Mouse (Mus musculus): ENCODE measurements around the gene D17H6S53E. TPM values are rescaled to one million over a fixed set of nuclear protein-coding genes. Genes with fewer than 3 reads are reported as not detected.
A peak's percentile ranks its signal among the peaks of the same experiment; 100 is the strongest.

D17H6S53E gene
- polyA plus RNA-seq, 1 experiment from 2014 or later, result 9.6 TPM

DNA sequence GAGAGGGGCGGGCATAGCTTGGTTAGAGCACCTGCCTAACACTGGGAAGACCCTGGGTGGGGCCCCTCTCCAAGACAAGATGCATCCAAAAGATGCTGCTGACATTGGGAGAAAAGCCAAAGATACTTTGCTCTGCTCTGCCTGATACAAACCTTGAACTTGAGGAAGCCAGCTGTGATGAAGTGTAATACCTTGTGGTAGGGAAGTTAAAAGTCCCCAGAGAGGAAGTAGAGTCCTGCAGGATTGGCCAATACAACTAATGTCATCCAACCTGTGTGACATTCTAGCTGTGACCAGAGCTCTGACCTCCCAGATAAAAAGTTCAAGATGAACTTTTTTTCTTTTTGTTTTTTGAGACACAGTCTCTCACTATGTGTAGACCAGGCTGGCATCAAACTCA is 1.1 kb upstream of the D17H6S53E start:
- 98% methylated on average over 1 of the region's 1 CpGs for WGBS
- H3K27me3 ChIP-seq (replicated peaks; ENCODE audit: low read depth, poor library complexity, severe bottlenecking), result no peaks in the 10 kb centered on the region

DNA sequence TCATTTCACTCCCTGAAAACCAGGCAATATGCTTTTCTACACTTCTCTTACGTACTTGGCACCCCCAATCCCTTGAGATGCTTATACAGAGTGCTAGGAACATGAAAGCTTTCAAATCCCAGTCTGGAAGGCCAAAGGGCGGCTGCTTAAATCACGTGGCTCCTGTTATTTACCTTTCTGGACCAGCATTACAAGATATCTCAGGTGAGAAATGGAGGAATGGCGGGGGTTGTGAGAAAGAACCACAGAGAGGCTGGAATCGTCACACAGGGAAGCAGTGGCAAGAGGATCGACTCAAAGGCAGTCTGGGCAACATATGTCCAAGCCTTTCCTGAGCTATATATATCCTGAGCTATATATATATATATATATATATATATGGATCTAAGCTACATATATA is 595 bp upstream of the D17H6S53E start:
- peak overlapping the region; percentile 74 for H3K4me3 ChIP-seq
- peaks cover 49% of the 10 kb centered on the region for H3K36me3 ChIP-seq (replicated peaks)
- no peak overlapping the region for H3K27ac ChIP-seq (replicated peaks)
- no peaks in the 10 kb centered on the region for H3K27me3 ChIP-seq (replicated peaks; ENCODE audit: low read depth, poor library complexity, severe bottlenecking)
- no peaks in the 10 kb centered on the region for H3K9me3 ChIP-seq
- peaks cover 44% of the 10 kb centered on the region for H3K4me1 ChIP-seq
- DNase-seq (ENCODE audit: low spot score), result no peak
- WGBS, result 33% methylated on average over 6 of the region's 6 CpGs

More for the DNA sequence above, 1.1 kb upstream of the D17H6S53E start:
- Histone ChIP-seq H3K27ac (replicated peaks) (no peak overlapping the region), H3K9me3 (no peaks in the 10 kb centered on the region), H3K4me1 (peaks cover 49% of the 10 kb centered on the region), H3K36me3 (replicated peaks) (peaks cover 44% of the 10 kb centered on the region), H3K4me3 (peak overlapping the region; percentile 74; the same call in 1 of the 2 replicates)
- no peak for DNase-seq (ENCODE audit: low spot score)

GRCm38 (mm10) chr17:35127017-35127416 is 844 bp downstream of the D17H6S53E start:
- WGBS, result 71% methylated on average over 13 of the region's 13 CpGs
- Histone ChIP-seq H3K9me3 (no peaks in the 10 kb centered on the region), H3K4me3 (peak overlapping the region; percentile 74), H3K36me3 (replicated peaks) (peaks cover 55% of the 10 kb centered on the region), H3K27ac (replicated peaks) (peak overlapping the region; percentile 90; the same call in 1 of the 2 replicates), H3K4me1 (peaks cover 43% of the 10 kb centered on the region), H3K27me3 (replicated peaks; ENCODE audit: low read depth, poor library complexity, severe bottlenecking) (no peaks in the 10 kb centered on the region)
- DNase-seq (ENCODE audit: low spot score), result no peak

GRCm38 (mm10) chr17:35128996-35129395 is 2.8 kb downstream of the D17H6S53E start:
- DNase-seq (ENCODE audit: low spot score), result no peak
- no peaks in the 10 kb centered on the region for H3K27me3 ChIP-seq (replicated peaks; ENCODE audit: low read depth, poor library complexity, severe bottlenecking)
- H3K36me3 ChIP-seq (replicated peaks), result peaks cover 45% of the 10 kb centered on the region
- 70% methylated on average over 11 of the region's 11 CpGs for WGBS
- H3K4me1 ChIP-seq, result peaks cover 35% of the 10 kb centered on the region
- no peak overlapping the region for H3K27ac ChIP-seq (replicated peaks)
- no peak overlapping the region for H3K4me3 ChIP-seq
- H3K9me3 ChIP-seq, result no peaks in the 10 kb centered on the region

- Histone ChIP-seq H3K9me3 (no peaks in the 10 kb centered on the region), H3K36me3 (replicated peaks) (peaks cover 34% of the 10 kb centered on the region), H3K27ac (replicated peaks) (no peak overlapping the region), H3K27me3 (replicated peaks; ENCODE audit: low read depth, poor library complexity, severe bottlenecking) (no peaks in the 10 kb centered on the region), H3K4me1 (peaks cover 23% of the 10 kb centered on the region), H3K4me3 (0 out of 2 replicates have a peak overlapping the region, but pooled peaks have one; percentile 2)
- 92% methylated on average over 8 of the region's 8 CpGs for WGBS
- no peak for DNase-seq (ENCODE audit: low spot score)
Observed at GRCm38 (mm10) chr17:35131038-35131437, 4.9 kb downstream of the D17H6S53E start.

DNA sequence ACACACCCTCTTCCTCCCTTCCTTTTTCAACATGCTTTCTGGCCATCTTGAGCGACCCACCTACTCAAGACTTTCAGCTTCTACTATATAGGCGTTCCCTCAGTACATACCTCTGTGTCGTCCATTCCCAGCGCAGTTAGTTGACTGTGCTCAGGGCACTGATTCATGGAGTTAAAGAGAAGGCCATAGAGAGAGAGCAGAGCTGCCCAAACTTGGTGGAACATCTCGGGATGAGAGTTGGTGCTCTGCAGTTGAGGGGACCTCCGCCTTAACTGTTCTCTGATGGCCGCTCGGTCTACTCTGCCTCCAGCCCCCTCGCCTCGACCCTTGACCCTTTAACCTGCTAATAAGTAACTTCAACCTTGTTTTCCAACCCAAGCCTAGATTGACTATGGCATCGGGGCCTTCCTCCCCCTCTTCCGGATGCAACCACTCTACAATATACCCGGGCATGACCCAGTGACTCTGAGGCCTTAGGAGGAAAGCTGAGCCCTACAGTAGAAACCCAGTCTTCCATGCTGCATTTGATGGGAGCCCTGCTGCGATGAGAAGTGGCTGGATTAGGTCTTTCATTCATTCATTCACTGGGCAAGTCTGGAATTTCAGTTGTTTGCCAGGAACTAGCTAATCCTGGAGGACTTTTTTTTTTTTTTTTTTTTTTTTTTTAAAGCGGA is 5.5 kb downstream of the D17H6S53E start, which contains the start of gene Apom:
TSS of gene Apom (minus strand) at position 551 of the 674 bp plus-strand sequence.
- WGBS, result 83% methylated on average over 15 of the region's 15 CpGs
- Histone ChIP-seq H3K9me3 (no peaks in the 10 kb centered on the region), H3K4me1 (peaks cover 23% of the 10 kb centered on the region), H3K27ac (replicated peaks) (no peak within 1 kb of the TSS), H3K27me3 (replicated peaks; ENCODE audit: low read depth, poor library complexity, severe bottlenecking) (no peaks in the 10 kb centered on the region), H3K4me3 (peak within 1 kb of the TSS; percentile 2; the same call in 1 of the 2 replicates), H3K36me3 (replicated peaks) (peaks cover 34% of the 10 kb centered on the region)
- no peak for DNase-seq (ENCODE audit: low spot score)

GRCm38 (mm10) chr17:35132174-35132560 is 6.0 kb downstream of the D17H6S53E start:
- no peak for DNase-seq (ENCODE audit: low spot score)
- H3K9me3 ChIP-seq, result no peaks in the 10 kb centered on the region
- H3K4me3 ChIP-seq, result no peak overlapping the region
- peaks cover 23% of the 10 kb centered on the region for H3K4me1 ChIP-seq
- no peak overlapping the region for H3K27ac ChIP-seq (replicated peaks)
- H3K36me3 ChIP-seq (replicated peaks), result peaks cover 34% of the 10 kb centered on the region
- H3K27me3 ChIP-seq (replicated peaks; ENCODE audit: low read depth, poor library complexity, severe bottlenecking), result no peaks in the 10 kb centered on the region
- 73% methylated on average over 3 of the region's 3 CpGs for WGBS

- whole genome bisulfite sequencing, result 93% methylated on average over 7 of the region's 7 CpGs
- H3K27me3 ChIP-seq (replicated peaks; ENCODE audit: low read depth, poor library complexity, severe bottlenecking), result no peaks in the 10 kb centered on the region
- no peak overlapping the region for H3K27ac ChIP-seq (replicated peaks)
- H3K4me1 ChIP-seq, result peaks cover 18% of the 10 kb centered on the region
- no peak for DNase-seq (ENCODE audit: low spot score)
- no peaks in the 10 kb centered on the region for H3K9me3 ChIP-seq
- H3K4me3 ChIP-seq, result no peak overlapping the region
- peaks cover 37% of the 10 kb centered on the region for H3K36me3 ChIP-seq (replicated peaks)
Observed at GRCm38 (mm10) chr17:35133517-35133916, 7.3 kb downstream of the D17H6S53E start.

DNA sequence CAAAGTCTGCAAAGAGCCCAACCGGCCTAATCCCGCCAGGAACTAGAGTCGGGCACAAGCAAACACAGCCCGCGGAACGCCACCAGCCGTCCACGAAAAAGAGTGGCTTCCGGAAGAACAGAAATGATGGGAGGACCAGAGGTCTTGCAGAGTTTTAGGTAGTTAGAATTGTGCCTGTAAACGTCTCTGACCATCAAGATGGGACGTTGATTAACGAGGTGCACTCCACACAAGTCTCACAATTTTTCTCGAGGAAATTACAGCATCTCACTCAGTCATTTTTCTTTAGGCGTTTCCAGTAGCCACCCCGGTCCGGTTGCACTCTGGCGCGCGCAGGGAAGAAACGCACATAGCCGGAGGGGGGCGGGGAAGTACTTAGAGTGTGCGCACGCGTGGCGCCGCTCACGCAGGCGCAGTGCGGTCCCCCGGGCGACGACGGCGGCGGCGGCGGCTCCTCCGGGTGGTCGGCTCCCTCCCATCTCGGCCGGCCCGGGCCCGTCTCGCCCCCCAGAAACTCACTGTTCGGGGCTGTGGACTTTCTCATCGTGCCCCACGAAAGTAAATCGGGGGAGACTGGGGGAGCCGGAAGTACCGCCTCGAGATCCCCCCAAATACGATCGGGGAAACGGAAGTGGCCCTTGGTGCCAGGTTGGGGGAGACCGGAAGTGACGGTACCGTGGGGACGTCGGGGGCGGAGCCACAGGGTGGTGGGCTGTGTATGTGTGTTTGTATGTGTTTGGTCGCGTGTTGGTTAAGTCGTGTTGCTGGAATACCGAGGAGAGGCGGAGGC is 8.8 kb downstream of the D17H6S53E start, which contains the start of gene Bag6:
TSS of gene Bag6 (plus strand) at position 378 of the 790 bp plus-strand sequence.
- Histone ChIP-seq H3K4me1 (peaks cover 16% of the 10 kb centered on the region), H3K9me3 (no peaks in the 10 kb centered on the region), H3K4me3 (peak within 1 kb of the TSS; percentile 89), H3K27me3 (replicated peaks; ENCODE audit: low read depth, poor library complexity, severe bottlenecking) (no peaks in the 10 kb centered on the region), H3K27ac (replicated peaks) (peak within 1 kb of the TSS; percentile 99), H3K36me3 (replicated peaks) (peaks cover 39% of the 10 kb centered on the region)
- peak; percentile 94 for DNase-seq (ENCODE audit: low spot score)
- WGBS, result under 1% methylated on average over 66 of the region's 66 CpGs

GRCm38 (mm10) chr17:35135591-35136320 is 9.6 kb downstream of the D17H6S53E start:
- H3K9me3 ChIP-seq, result no peaks in the 10 kb centered on the region

DNA sequence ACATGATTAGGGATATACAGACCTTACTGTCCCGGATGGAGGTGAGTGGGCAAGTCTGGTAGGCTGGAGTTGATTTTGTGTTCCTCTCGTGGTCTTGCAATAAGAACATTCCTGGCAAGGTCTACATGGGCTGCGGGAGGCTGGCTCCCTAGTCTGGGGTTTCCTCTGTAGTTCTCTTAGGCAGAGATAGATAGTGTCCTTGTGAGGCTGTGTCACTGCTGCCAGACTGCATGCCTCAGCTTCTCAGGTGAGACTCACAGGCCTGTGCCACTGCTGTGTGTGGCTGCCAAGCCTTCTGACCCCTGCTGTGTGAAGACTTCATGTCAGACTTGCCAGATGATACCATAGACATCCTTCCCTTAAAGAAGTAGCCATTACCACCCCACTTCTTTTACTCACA is 13.1 kb downstream of the D17H6S53E start:
- H3K36me3 ChIP-seq (replicated peaks), result peaks cover 70% of the 10 kb centered on the region
- no peak for DNase-seq (ENCODE audit: low spot score)
- H3K4me1 ChIP-seq, result peaks cover 16% of the 10 kb centered on the region
- WGBS, result 94% methylated on average over 3 of the region's 3 CpGs
- H3K27me3 ChIP-seq (replicated peaks; ENCODE audit: low read depth, poor library complexity, severe bottlenecking), result no peaks in the 10 kb centered on the region
- H3K4me3 ChIP-seq, result no peak overlapping the region
- no peak overlapping the region for H3K27ac ChIP-seq (replicated peaks)
- peaks cover 9% of the 10 kb centered on the region; the same call in 1 of the 2 replicates for H3K9me3 ChIP-seq

More at GRCm38 (mm10) chr17:35135591-35136320, 9.6 kb downstream of the D17H6S53E start:
- H3K27ac ChIP-seq (replicated peaks), result peak overlapping the region; percentile 99
- no peaks in the 10 kb centered on the region for H3K27me3 ChIP-seq (replicated peaks; ENCODE audit: low read depth, poor library complexity, severe bottlenecking)
- peak overlapping the region; percentile 89 for H3K4me3 ChIP-seq
- no peak for DNase-seq (ENCODE audit: low spot score)
- peaks cover 16% of the 10 kb centered on the region for H3K4me1 ChIP-seq
- H3K36me3 ChIP-seq (replicated peaks), result peaks cover 40% of the 10 kb centered on the region
- under 1% methylated on average over 43 of the region's 43 CpGs for WGBS

- peaks cover 9% of the 10 kb centered on the region; the same call in 1 of the 2 replicates for H3K9me3 ChIP-seq
- no peak for DNase-seq (ENCODE audit: low spot score)
- H3K4me3 ChIP-seq, result peak overlapping the region; percentile 30; the same call in 1 of the 2 replicates
- peaks cover 83% of the 10 kb centered on the region for H3K36me3 ChIP-seq (replicated peaks)
- no peaks in the 10 kb centered on the region for H3K27me3 ChIP-seq (replicated peaks; ENCODE audit: low read depth, poor library complexity, severe bottlenecking)
- no peak overlapping the region for H3K27ac ChIP-seq (replicated peaks)
- WGBS, result 81% methylated on average over 16 of the region's 16 CpGs
- peaks cover 16% of the 10 kb centered on the region for H3K4me1 ChIP-seq
Observed at GRCm38 (mm10) chr17:35140490-35140996, 14.4 kb downstream of the D17H6S53E start.

All from embryonic facial prominence, embryonic 10.5 days (tissue).